Mouse (Mus musculus) G1E-ER4 (cell line): Measurements from ENCODE around the gene Lingo2. TPM values are rescaled to one million over a fixed set of nuclear protein-coding genes. Genes with fewer than 3 reads are reported as not detected.

ENCODE experiments used
- GATA1 ChIP-seq: IDR thresholded peaks from one replicate; pipeline ENCODE4 v1.8.0; 2012; ENCODE audit warnings: low read length, inconsistent platforms
- polyA plus RNA-seq: library from polyadenylated mRNA; stranded (reverse); fragments of >175 nt; gene quantifications from 2 replicates; pipeline ENCODE4 v1.2.3, GENCODE M21; 2012

Gene Lingo2
- not detected in 2 replicates for polyA plus RNA-seq

GRCm38 (mm10) chr4:36951150-36951954 lies at the start of gene Lingo2:
Gene Lingo2 (minus strand): TSS chr4:36951747.
- no peak for TF ChIP-seq GATA1

- TF ChIP-seq GATA1 = no peak
These were observed 21.8 kb upstream of the Lingo2 start for GRCm38 (mm10) chr4:36973358-36973757.

GRCm38 (mm10) chr4:36952431-36953429 lies 1.2 kb upstream of the Lingo2 start:
- no peak for TF ChIP-seq GATA1

GRCm38 (mm10) chr4:36951955-36952215 lies 338 bp upstream of the Lingo2 start:
- no peak for TF ChIP-seq GATA1

- no peak for TF ChIP-seq GATA1
These were observed 777 bp downstream of the Lingo2 start for GRCm38 (mm10) chr4:36950790-36951149.

GRCm38 (mm10) chr4:36950021-36950751 lies 1.4 kb downstream of the Lingo2 start:
- TF ChIP-seq GATA1 = no peak

- no peak for TF ChIP-seq GATA1
These were observed 60.7 kb downstream of the Lingo2 start for GRCm38 (mm10) chr4:36890810-36891209.

- TF ChIP-seq GATA1 = no peak
These were observed 61.2 kb downstream of the Lingo2 start for GRCm38 (mm10) chr4:36890365-36890764.

- no peak for TF ChIP-seq GATA1
These were observed 76.8 kb downstream of the Lingo2 start for GRCm38 (mm10) chr4:36874781-36875180.

- TF ChIP-seq GATA1 = no peak
These were observed 126.6 kb downstream of the Lingo2 start for GRCm38 (mm10) chr4:36824982-36825381.

- TF ChIP-seq GATA1 = no peak
These were observed 129.6 kb downstream of the Lingo2 start for GRCm38 (mm10) chr4:36821914-36822313.

GRCm38 (mm10) chr4:36775088-36775487 lies 176.5 kb downstream of the Lingo2 start:
- TF ChIP-seq GATA1 = no peak

GRCm38 (mm10) chr4:36730691-36731090 lies 220.9 kb downstream of the Lingo2 start:
- no peak for TF ChIP-seq GATA1

GRCm38 (mm10) chr4:36716411-36716810 lies 235.1 kb downstream of the Lingo2 start:
- no peak for TF ChIP-seq GATA1

GRCm38 (mm10) chr4:36698888-36699287 lies 252.7 kb downstream of the Lingo2 start:
- no peak for TF ChIP-seq GATA1

- no peak for TF ChIP-seq GATA1
These were observed 254.7 kb downstream of the Lingo2 start for GRCm38 (mm10) chr4:36696810-36697209.
